Comparison of ENCODE assay signal across 8 mouse cellular contexts in the genomic region with DNA sequence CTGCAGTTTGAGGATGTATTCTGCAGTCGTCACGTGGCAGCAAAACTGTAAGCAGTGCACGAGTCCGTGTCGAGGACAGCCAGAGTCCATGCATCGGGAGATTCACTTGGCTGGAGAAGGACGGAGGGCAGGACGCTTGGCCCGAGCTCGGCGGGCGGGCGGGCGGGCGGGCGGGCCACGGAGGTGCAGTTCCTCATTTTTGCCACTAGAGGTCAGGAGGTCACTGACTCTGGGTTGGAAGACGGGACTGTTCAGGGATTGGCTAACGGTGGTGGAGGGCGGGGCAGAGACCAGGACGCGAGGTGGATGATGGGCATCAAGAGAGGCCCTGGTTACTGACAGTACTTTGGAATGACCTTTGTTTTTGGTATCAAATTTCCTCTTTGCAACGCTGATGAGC. TPM values are rescaled to one million over a fixed set of nuclear protein-coding genes. Genes with fewer than 3 reads are reported as not detected.
DNase-seq lines count a peak whose midpoint lies in the region; ATAC-seq lines count a peak whose summit lies in the region.

No protein-coding gene starts in this region.

- no peaks in the 10 kb centered on the region for H3K27me3 ChIP-seq in intestine, embryonic 15.5 days (replicated peaks)

- peak; percentile 95 for ATAC-seq in intestine, embryonic 15.5 days

- peak; percentile 92 for DNase-seq in adrenal gland, adult 2 months
- peak; percentile 87 for DNase-seq in embryo, embryonic 11 days
- peak; percentile 86 for DNase-seq in gastrocnemius, postnatal 25 days
- DNase-seq in left cerebral cortex, postnatal 14 days (ENCODE audit: low spot score in 2 of 2): peak; percentile 76 to 81
- DNase-seq in mesoderm, embryonic 11.5 days (ENCODE audit: low read depth, low spot score): peak; percentile 89
- peak; percentile 68 for DNase-seq in right cerebral cortex, postnatal 25 days
- DNase-seq in urinary bladder, postnatal 36 days (ENCODE audit: low spot score in 2 of 2): peak; percentile 64 to 84

- H3K4me1 ChIP-seq in intestine, embryonic 15.5 days (replicated peaks): no peaks in the 10 kb centered on the region

- H3K4me3 ChIP-seq in intestine, embryonic 15.5 days (replicated peaks): peak overlapping the region; percentile 20

- no peak overlapping the region for H3K9ac ChIP-seq in intestine, embryonic 15.5 days

- intact Hi-C loops in left cerebral cortex, postnatal 14 days (cut with DNase I): no loop called here

- peaks cover 4% of the 10 kb centered on the region; the same call in 1 of the 2 replicates for H3K36me3 ChIP-seq in intestine, embryonic 15.5 days

- peak overlapping the region; percentile 49 for H3K4me2 ChIP-seq in intestine, embryonic 15.5 days (replicated peaks)

- under 1% methylated on average over 23 of the region's 23 CpGs for whole genome bisulfite sequencing in intestine, embryonic 15.5 days

- no peaks in the 10 kb centered on the region for H3K9me3 ChIP-seq in intestine, embryonic 15.5 days

- no peak overlapping the region for H3K27ac ChIP-seq in intestine, embryonic 15.5 days

RNA-seq across cellular contexts. Expression of gene Doc2b, which starts 26.6 kb away (rescaled TPM):
- total RNA-seq in adrenal gland, adult 2 months (2021): 10 to 100 TPM; 10.6 to 23.5 TPM
- 9.5 and 13.9 TPM in 2 replicates for polyA plus RNA-seq in adrenal gland, adult 2 months (2012; rRNA removed)
- under 1 TPM; 0.38 to 0.78 TPM for total RNA-seq in gastrocnemius, postnatal 25 days (2021)
- polyA plus RNA-seq in intestine, embryonic 15.5 days (2015; fragmentation: Nextera tagmentation; extraction: Ambion mirVana): 1.1 and 1.4 TPM in 2 replicates
- total RNA-seq in left cerebral cortex, postnatal 14 days (2021): 10 to 100 TPM; 25.0 to 34.4 TPM

RNA-seq across cellular contexts. Expression of gene Ywhae, which starts 36.5 kb away (rescaled TPM):
- 100 to 1,000 TPM; 656 to 668 TPM for total RNA-seq in adrenal gland, adult 2 months (2021)
- 41.3 and 57.3 TPM in 2 replicates for polyA plus RNA-seq in adrenal gland, adult 2 months (2012; rRNA removed)
- 100 to 1,000 TPM; 482 to 493 TPM for total RNA-seq in gastrocnemius, postnatal 25 days (2021)
- 735 and 846 TPM in 2 replicates for polyA plus RNA-seq in intestine, embryonic 15.5 days (2015; fragmentation: Nextera tagmentation; extraction: Ambion mirVana)
- total RNA-seq in left cerebral cortex, postnatal 14 days (2021): 1,000 to 10,000 TPM; 1,280 to 1,321 TPM

Comparison
In these comparisons a context has a peak if more than half of its experiments do, and no peak if none do; other contexts are left out.
1. RNA of gene Doc2b, which starts 26.6 kb away (total RNA-seq): 25.0 to 34.4 TPM in left cerebral cortex, postnatal 14 days and 10.6 to 23.5 TPM in adrenal gland, adult 2 months; 0.38 to 0.78 TPM in gastrocnemius, postnatal 25 days; every median in the first group is over 4 times any median in the second.
2. Peak in every context shown above with its lines, with median percentiles within 50 percentile points of each other: DNase-seq.